Mouse (Mus musculus): ENCODE data around the gene Wdr31. TPM values are rescaled to one million over a fixed set of nuclear protein-coding genes. Genes with fewer than 3 reads are reported as not detected.
A peak's percentile ranks its signal among the peaks of the same experiment; 100 is the strongest.

Gene Wdr31
- total and polyA plus RNA-seq, 2 experiments from 2014 or later: 13.1 to 25.9 TPM

DNA sequence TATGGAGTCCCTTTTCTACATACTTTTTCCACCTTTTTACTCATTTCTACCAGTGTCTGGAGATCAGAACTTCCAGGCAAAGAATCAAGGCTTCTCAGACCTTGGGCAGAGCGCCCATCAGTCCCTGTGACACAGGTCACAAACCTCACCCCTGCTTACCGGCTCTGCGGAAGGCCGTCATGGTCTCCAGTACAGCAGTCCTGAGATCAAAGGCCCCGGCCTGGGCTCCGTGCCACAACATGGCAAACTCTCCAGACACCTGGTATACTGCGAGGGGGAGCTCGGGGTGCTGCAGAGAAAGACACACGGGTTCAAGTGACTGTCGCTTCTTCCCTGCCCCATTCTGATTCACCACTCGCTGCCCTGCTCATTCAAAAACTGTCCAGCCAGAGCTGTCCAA lies 39.2 kb upstream of the Wdr31 start:
- no peaks in the 10 kb centered on the region for H3K9me3 ChIP-seq (ENCODE audit: low read length)
- no peak overlapping the region for H3K9ac ChIP-seq (replicated peaks; ENCODE audit: low read length, poor library complexity, severe bottlenecking)
- no peak overlapping the region for H3K4me2 ChIP-seq (ENCODE audit: low read depth, low read length, poor library complexity, severe bottlenecking)
- no peak for ATAC-seq (ENCODE audit: low FRiP score)
- no peak overlapping the region for H3K4me3 ChIP-seq (ENCODE audit: low read depth, low read length)
- H3K27ac ChIP-seq (ENCODE audit: low read depth, low read length): no peak overlapping the region
- peaks cover 46% of the 10 kb centered on the region for H3K36me3 ChIP-seq (ENCODE audit: insufficient read depth, low read length)
- H3K4me1 ChIP-seq (ENCODE audit: insufficient read depth, low read length): no peaks in the 10 kb centered on the region
- DNase-seq (ENCODE audit: low spot score): no peak
- WGBS: 85% methylated on average over 11 of the region's 11 CpGs
- no peaks in the 10 kb centered on the region for H3K27me3 ChIP-seq (ENCODE audit: insufficient read depth, low read length)
- TF ChIP-seq CTCF (IDR thresholded peaks at IDR 0.05): no peak

DNA sequence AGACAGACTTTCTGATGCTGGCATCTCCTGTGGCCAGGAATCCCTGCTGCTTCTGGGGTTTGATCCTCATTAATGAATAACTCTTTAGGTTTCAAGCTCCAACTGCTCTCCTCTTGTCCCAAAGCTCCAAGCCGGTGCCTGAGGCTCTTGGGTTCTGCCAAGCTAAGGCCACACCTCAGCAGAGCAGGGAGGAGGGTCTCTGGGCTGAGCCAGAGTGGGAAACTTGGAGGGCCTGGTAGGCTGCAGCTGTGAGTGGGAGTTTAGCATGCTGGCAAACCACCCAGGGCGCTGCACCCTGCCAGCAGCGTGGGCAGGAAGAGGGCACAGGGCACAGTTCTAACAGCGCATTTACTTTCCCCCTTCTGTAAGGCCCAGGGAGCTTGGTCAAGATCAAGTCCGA lies 38.1 kb upstream of the Wdr31 start:
- WGBS: 88% methylated on average over 5 of the region's 5 CpGs
- H3K27ac ChIP-seq (ENCODE audit: low read depth, low read length): no peak overlapping the region

DNA sequence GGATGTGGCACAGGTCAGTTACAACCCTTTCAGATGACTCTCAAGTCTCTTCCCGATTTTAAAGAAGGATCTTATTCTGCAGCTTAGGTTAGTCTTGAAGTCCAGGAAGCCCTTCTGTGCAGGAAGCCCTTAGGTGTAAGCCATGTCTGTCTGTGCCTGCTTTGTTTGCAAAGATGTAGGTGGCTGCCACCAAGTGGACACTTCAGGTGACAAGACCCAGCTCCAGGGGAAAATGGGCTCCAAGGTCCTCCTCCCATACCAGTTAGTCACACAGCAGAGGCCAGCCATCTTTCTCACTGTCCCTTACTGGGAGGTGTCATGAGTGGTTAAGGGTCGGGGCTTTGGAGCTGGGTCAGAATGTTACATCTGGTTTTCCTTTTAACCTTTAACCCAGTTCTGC lies 36.1 kb upstream of the Wdr31 start:
- H3K4me3 ChIP-seq (ENCODE audit: low read depth, low read length): no peak overlapping the region
- H3K27ac ChIP-seq (ENCODE audit: low read depth, low read length): no peak overlapping the region
- no peaks in the 10 kb centered on the region for H3K27me3 ChIP-seq (ENCODE audit: insufficient read depth, low read length)
- no peak overlapping the region for H3K9ac ChIP-seq (replicated peaks; ENCODE audit: low read length, poor library complexity, severe bottlenecking)
- H3K9me3 ChIP-seq (ENCODE audit: low read length): no peaks in the 10 kb centered on the region
- WGBS: 81% methylated on average over 2 of the region's 2 CpGs
- H3K4me2 ChIP-seq (ENCODE audit: low read depth, low read length, poor library complexity, severe bottlenecking): no peak overlapping the region
- peak; percentile 64 for TF ChIP-seq CTCF (IDR thresholded peaks at IDR 0.05)
- ATAC-seq (ENCODE audit: low FRiP score) (no peak), DNase-seq (ENCODE audit: low spot score) (peak; percentile 53)
- H3K36me3 ChIP-seq (ENCODE audit: insufficient read depth, low read length): peaks cover 33% of the 10 kb centered on the region
- H3K4me1 ChIP-seq (ENCODE audit: insufficient read depth, low read length): no peaks in the 10 kb centered on the region

More for the DNA sequence above, 38.1 kb upstream of the Wdr31 start:
- no peaks in the 10 kb centered on the region for H3K4me1 ChIP-seq (ENCODE audit: insufficient read depth, low read length)
- no peak overlapping the region for H3K4me2 ChIP-seq (ENCODE audit: low read depth, low read length, poor library complexity, severe bottlenecking)
- H3K27me3 ChIP-seq (ENCODE audit: insufficient read depth, low read length): no peaks in the 10 kb centered on the region
- no peak overlapping the region for H3K4me3 ChIP-seq (ENCODE audit: low read depth, low read length)
- no peaks in the 10 kb centered on the region for H3K9me3 ChIP-seq (ENCODE audit: low read length)
- peaks cover 46% of the 10 kb centered on the region for H3K36me3 ChIP-seq (ENCODE audit: insufficient read depth, low read length)
- no peak for DNase-seq (ENCODE audit: low spot score)
- TF ChIP-seq CTCF (IDR thresholded peaks at IDR 0.05): no peak
- H3K9ac ChIP-seq (replicated peaks; ENCODE audit: low read length, poor library complexity, severe bottlenecking): no peak overlapping the region
- ATAC-seq (ENCODE audit: low FRiP score): no peak

DNA sequence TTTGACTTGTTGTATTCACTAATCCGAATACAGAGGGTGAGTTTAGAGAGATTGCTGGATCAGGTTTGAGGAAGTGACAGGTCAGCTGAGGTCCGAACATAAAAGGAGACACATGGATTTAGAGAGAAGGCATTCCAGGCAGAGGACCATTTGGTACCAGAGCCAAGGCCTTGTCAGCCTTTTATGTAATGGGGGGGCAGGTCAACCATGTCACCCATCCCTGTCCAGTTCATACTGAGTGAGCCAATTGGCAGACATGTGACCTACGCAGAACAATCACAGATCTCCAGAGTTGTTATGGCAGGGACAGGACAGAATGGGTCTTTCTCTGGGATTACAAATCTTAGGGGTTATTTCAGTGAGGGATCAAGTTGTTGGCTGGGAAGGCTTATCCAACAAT lies 35.3 kb upstream of the Wdr31 start:
- Histone ChIP-seq H3K4me2 (ENCODE audit: low read depth, low read length, poor library complexity, severe bottlenecking) (no peak overlapping the region), H3K27me3 (ENCODE audit: insufficient read depth, low read length) (no peaks in the 10 kb centered on the region), H3K4me1 (ENCODE audit: insufficient read depth, low read length) (peaks cover 5% of the 10 kb centered on the region; the same call in 1 of the 2 replicates), H3K9ac (replicated peaks; ENCODE audit: low read length, poor library complexity, severe bottlenecking) (no peak overlapping the region), H3K27ac (ENCODE audit: low read depth, low read length) (no peak overlapping the region), H3K4me3 (ENCODE audit: low read depth, low read length) (no peak overlapping the region), H3K36me3 (ENCODE audit: insufficient read depth, low read length) (peaks cover 25% of the 10 kb centered on the region), H3K9me3 (ENCODE audit: low read length) (no peaks in the 10 kb centered on the region)
- ATAC-seq (ENCODE audit: low FRiP score) (no peak), DNase-seq (ENCODE audit: low spot score) (no peak)
- WGBS: 86% methylated on average over 3 of the region's 3 CpGs
- no peak for TF ChIP-seq CTCF (IDR thresholded peaks at IDR 0.05)

DNA sequence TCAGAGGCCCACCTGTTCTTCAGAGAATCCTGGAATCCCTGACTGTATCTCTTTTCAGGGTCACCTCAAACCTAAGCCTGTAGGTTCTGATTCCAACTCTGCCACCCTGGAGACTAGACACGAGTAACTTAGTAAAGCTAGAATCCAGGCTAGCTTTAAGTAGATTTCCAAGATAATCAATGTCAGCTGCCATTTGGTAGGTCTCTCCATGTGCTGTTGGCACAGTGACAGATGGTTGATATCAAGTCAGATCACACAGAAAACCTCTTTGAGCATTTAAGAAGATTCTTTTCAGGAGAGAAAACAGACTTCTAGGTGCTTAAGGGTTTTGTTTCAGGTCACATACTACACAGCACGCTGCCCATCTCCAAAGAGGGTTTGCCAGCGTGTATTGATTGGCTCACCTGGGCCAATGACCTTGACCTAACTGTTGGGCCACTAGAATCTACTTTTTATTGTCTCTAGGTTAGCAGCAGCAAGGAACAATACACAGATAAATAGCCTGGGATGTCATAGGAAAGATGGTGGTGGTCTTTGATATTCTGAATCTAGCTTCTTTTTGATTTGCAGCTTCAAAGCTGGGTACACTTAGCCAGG lies 32.8 kb upstream of the Wdr31 start, which contains the start of gene Hdhd3:
Gene Hdhd3 (minus strand): TSS at position 94 of the 597 bp plus-strand sequence.
- Histone ChIP-seq H3K27me3 (ENCODE audit: insufficient read depth, low read length) (no peaks in the 10 kb centered on the region), H3K9ac (replicated peaks; ENCODE audit: low read length, poor library complexity, severe bottlenecking) (peak within 1 kb of the TSS; percentile 60), H3K27ac (ENCODE audit: low read depth, low read length) (peak within 1 kb of the TSS; percentile 62), H3K4me1 (ENCODE audit: insufficient read depth, low read length) (peaks cover 6% of the 10 kb centered on the region; the same call in 1 of the 2 replicates), H3K36me3 (ENCODE audit: insufficient read depth, low read length) (peaks cover 12% of the 10 kb centered on the region), H3K4me2 (ENCODE audit: low read depth, low read length, poor library complexity, severe bottlenecking) (peak within 1 kb of the TSS; percentile 55), H3K4me3 (ENCODE audit: low read depth, low read length) (peak within 1 kb of the TSS; percentile 68), H3K9me3 (ENCODE audit: low read length) (no peaks in the 10 kb centered on the region)
- 85% methylated on average over 3 of the region's 3 CpGs for WGBS
- DNase-seq (ENCODE audit: low spot score) (no peak), ATAC-seq (ENCODE audit: low FRiP score) (no peak)
- no peak for TF ChIP-seq CTCF (IDR thresholded peaks at IDR 0.05)

DNA sequence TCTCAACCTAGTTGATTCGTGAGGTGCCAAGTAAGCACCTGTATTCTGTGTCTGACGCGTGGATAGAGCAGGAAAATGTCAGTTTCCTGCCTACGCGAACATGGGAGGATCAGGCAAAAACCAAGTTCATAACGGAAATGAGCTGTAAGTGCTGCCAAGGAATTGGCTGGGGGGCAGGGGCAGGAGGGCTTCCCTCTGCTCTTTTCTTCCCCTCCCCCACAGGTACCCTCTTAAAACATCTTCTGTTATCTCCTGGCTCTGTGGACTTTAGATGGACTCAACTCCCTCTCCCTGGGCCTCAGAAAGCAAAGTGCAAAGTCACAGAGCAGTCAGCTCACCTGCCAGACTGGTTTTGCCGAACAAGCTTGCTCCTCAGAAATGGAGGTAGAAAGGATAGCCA lies 32.3 kb upstream of the Wdr31 start:
- no peaks in the 10 kb centered on the region for H3K9me3 ChIP-seq (ENCODE audit: low read length)
- peaks cover 11% of the 10 kb centered on the region for H3K36me3 ChIP-seq (ENCODE audit: insufficient read depth, low read length)
- no peaks in the 10 kb centered on the region for H3K27me3 ChIP-seq (ENCODE audit: insufficient read depth, low read length)
- peaks cover 6% of the 10 kb centered on the region; the same call in 1 of the 2 replicates for H3K4me1 ChIP-seq (ENCODE audit: insufficient read depth, low read length)
- 77% methylated on average over 7 of the region's 7 CpGs for whole genome bisulfite sequencing
- H3K9ac ChIP-seq (replicated peaks; ENCODE audit: low read length, poor library complexity, severe bottlenecking): no peak overlapping the region
- TF ChIP-seq CTCF (IDR thresholded peaks at IDR 0.05): no peak
- ATAC-seq (ENCODE audit: low FRiP score) (no peak), DNase-seq (ENCODE audit: low spot score) (no peak)
- H3K4me2 ChIP-seq (ENCODE audit: low read depth, low read length, poor library complexity, severe bottlenecking): no peak overlapping the region
- no peak overlapping the region for H3K27ac ChIP-seq (ENCODE audit: low read depth, low read length)
- no peak overlapping the region for H3K4me3 ChIP-seq (ENCODE audit: low read depth, low read length)
